Mouse (Mus musculus) left cerebral cortex, adult 9 months (tissue): ENCODE measurements around the gene Diablo.

Experiments used
- DNase-seq, 2 experiments: peaks; one replicate each; pipeline ENCODE4 v3.0.0; 2022; ENCODE audit warnings: low spot score in 2 of 2

Gene Diablo

GRCm38 (mm10) chr5:123501973-123502372 is 22.0 kb downstream of the Diablo start:
- no peak for DNase-seq

- DNase-seq, result peak in 1 of 2 experiments; percentile 65
Observed at GRCm38 (mm10) chr5:123499717-123500116, 24.3 kb downstream of the Diablo start.

- no peak for DNase-seq
Observed at GRCm38 (mm10) chr5:123489935-123490334, 34.0 kb downstream of the Diablo start.

- no peak for DNase-seq
Observed at GRCm38 (mm10) chr5:123489112-123489785, 34.7 kb downstream of the Diablo start, which contains the start of the genes Lrrc43 and Il31. Gene Lrrc43, plus strand, starts transcription at chr5:123489305. Gene Il31, minus strand, starts transcription at chr5:123489489.

- no peak for DNase-seq
Observed at GRCm38 (mm10) chr5:123487659-123488395, 36.1 kb downstream of the Diablo start.

GRCm38 (mm10) chr5:123473817-123474216 is 50.2 kb downstream of the Diablo start:
- no peak for DNase-seq

GRCm38 (mm10) chr5:123470784-123471400 is 53.1 kb downstream of the Diablo start:
- DNase-seq, result no peak

- DNase-seq, result no peak
Observed at GRCm38 (mm10) chr5:123464638-123465037, 59.3 kb downstream of the Diablo start.

GRCm38 (mm10) chr5:123461420-123461819 is 62.6 kb downstream of the Diablo start:
- no peak for DNase-seq
